Mouse (Mus musculus): ENCODE data around the gene Erich6.

DNA sequence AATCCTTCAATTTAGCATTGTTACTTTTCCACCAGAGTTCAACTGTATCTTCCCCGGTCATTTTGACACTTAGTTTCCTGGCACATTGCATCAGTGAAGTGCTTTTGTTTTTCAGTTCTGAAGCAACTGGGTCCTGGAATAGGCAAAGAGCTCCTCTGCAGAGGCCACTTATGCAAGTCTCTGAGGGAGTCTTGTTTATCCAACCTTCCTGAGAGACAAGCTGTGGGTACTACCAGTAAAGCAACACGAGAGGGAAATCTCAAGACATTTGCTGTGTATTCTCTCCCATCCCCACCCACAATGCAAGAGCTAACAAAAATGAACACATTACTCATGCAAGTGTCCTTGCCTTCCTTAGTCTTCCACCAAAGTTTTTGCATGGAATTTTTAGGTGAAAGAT, 5.3 kb downstream of the Erich6 start:
- TF ChIP-seq CTCF (conservative IDR thresholded peaks at IDR 0.05; ENCODE audit: insufficient read depth, insufficient read length, low read depth, low read length) (no peak), POLR2A (IDR thresholded peaks at IDR 0.05; ENCODE audit: low read depth, low read length) (no peak)
